Mouse (Mus musculus) spleen, embryonic (tissue): ENCODE data around the gene Kcnn1.

Experiments
- CTCF ChIA-PET: fragments of 350-600 bp; sonication (Branson Sonifier 250); formaldehyde crosslinking; loops from one replicate; lab custom pipeline; 2022; lab: Charles Lee

Kcnn1 gene

GRCm38 (mm10) chr8:70869199-70869571, 6.1 kb upstream of the Kcnn1 start:
- CTCF ChIA-PET = interaction anchor here (0.6 to 2.8 kb wide), 5 partner anchors 17 to 196 kb away, joined by 3 to 12 read pairs (median 3); no protein-coding TSS in a partner anchor

GRCm38 (mm10) chr8:70868559-70869198, 5.6 kb upstream of the Kcnn1 start:
- CTCF ChIA-PET = interaction anchor here (0.6 to 2.8 kb wide), 5 partner anchors 17 to 195 kb away, joined by 3 to 12 read pairs (median 3); no protein-coding TSS in a partner anchor

- CTCF ChIA-PET = no interaction called here
These were observed 3.5 kb upstream of the Kcnn1 start for GRCm38 (mm10) chr8:70866566-70866965.

- CTCF ChIA-PET = no interaction called here
These were observed 3.0 kb upstream of the Kcnn1 start for GRCm38 (mm10) chr8:70866001-70866520.

GRCm38 (mm10) chr8:70865350-70866000, 2.4 kb upstream of the Kcnn1 start:
- CTCF ChIA-PET = no interaction called here

DNA sequence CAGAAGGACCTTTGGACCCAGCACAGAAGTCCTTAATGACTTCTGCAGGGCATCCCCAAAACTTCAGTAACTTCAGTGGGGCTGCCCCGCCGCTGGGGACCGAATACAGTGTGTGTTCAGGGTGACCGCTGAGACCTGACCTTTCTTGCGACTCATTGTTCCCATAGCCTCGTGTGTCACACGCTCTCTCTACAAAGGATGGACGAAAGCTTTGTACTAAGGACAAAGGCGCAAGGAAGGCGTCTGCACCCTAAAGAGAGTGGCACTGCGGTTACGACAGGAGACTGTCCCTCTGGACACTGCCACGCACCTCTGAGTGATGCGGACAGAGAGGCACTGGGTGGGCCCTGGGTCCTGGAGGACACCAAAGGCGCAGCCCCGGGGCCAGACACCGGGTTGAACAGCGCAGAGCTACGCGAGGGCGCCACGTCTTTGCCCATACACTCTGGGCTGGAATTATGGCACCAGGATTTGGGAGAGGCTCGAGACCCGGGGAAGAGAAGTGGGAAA, 1.7 kb upstream of the Kcnn1 start:
- CTCF ChIA-PET = interaction anchor here (0.7 kb wide), 2 partner anchors 168 to 335 kb away, joined by 3 to 6 read pairs; no protein-coding TSS in a partner anchor

DNA sequence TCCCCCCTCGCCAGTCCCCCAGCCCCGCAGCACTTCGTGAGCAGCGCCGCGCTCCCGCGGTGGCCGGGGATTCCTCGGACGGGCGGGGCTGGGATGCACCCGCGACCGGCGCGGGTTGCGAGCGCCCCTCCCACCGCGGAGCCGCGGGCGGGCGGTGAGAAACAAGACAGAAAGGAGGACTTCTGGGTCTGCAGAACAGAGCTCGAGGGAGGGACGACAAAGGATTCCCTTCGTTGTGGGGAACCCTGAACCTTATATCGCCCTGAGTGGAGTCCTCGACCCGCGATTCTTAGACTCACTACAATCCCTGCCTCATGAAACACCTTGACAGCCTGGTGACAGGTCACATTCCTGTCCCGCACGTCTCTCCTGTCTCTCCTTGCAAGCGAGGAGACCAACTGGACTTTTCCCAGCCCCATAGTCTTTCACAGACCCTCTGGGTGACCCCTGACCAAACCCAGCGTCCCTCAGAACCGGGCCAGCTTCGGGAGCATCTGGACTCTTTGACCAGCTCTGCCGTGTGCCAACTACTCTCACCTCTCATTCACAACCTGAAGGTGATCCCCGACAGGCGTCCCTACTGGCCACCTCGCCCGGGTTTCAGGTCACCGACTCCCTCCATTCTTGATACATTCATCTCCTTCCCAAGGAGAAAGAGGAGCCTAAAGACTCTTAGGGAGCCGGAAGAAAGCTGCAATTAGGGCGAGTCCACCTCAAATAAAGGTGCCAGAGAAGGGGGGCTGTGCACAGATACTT, 1.1 kb upstream of the Kcnn1 start:
- CTCF ChIA-PET = interaction anchor here (0.7 kb wide), 2 partner anchors 168 to 335 kb away, joined by 3 to 6 read pairs; no protein-coding TSS in a partner anchor

GRCm38 (mm10) chr8:70857516-70857915, 5.5 kb downstream of the Kcnn1 start:
- CTCF ChIA-PET = interaction anchor here (0.9 kb wide), 1 partner anchor 11 kb away, joined by 3 read pairs; no protein-coding TSS in a partner anchor

- CTCF ChIA-PET = interaction anchor here (0.9 kb wide), 1 partner anchor 10 kb away, joined by 3 read pairs; no protein-coding TSS in a partner anchor
These were observed 6.4 kb downstream of the Kcnn1 start for GRCm38 (mm10) chr8:70856541-70857197.

DNA sequence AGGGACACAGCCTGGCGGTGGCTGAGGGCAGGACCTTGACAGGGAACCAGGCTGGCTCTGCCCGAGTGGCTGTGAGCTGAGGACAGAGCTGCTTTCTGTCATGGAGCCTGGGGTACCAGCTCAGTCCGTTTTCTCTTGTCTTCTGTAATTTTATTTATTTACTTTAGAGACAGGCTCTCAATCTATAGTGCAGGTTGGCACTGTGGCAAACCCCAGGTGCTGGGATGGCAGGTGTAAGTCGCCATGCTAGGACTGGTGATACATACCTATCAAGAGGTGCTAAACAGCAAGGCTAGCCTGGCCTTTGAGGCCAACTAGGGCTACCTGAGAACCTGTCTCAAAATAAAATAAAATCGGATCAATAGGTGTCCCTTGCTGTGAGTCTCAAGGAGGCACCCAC, 7.0 kb downstream of the Kcnn1 start:
- CTCF ChIA-PET = no interaction called here

DNA sequence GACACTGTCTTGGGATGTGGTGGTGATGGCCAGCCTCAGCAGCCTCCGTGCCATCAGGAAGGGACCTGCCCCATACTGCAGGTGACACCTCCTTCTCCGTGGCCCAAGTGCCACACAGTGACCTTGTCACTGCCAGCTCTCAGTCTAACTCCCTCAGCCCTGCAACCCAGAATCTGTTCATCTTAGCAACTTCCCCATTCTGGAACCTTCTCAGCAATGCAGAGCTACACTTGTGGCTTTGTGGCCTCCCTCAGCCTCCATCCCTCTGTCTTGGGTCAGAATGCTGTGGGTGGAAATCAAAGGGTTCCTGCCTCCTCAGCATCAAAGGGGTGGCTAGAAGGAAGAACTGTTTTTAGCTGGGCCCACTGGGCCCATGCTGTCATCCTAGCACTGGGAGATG, 9.2 kb downstream of the Kcnn1 start:
- CTCF ChIA-PET = no interaction called here

DNA sequence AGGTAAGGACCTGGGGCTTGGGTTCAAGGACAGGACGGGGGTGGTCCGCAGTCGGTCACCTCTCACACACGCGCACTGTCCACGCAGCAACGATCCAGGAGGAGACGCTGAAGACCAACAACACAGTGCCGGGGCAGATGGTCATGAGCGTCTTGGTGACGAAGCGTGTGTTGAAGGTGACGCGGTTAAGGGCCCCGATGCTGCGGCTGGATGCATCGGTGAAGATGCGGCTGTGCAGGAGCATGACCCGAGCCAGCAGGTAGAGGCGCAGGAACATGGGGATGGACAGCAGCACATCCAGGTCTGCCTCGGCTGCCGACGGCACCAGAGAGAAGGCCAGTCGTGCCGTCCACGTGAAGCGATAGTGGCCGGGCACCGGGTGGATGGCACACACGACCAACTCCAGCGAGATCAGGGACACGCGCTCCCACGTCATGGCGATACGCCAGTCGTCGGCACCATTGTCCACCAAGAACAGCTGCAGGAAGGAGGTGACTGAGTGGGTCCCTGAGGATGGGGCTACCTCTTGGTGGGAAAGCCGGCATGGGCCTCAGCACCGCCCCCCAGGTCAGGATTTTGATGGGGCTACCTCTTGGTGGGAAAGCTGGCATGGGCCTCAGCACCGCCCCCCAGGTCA, 10.3 kb downstream of the Kcnn1 start:
- CTCF ChIA-PET = interaction anchor here (0.6 to 0.7 kb wide), 2 partner anchors 222 to 290 kb away, joined by 3 to 9 read pairs; no protein-coding TSS in a partner anchor

DNA sequence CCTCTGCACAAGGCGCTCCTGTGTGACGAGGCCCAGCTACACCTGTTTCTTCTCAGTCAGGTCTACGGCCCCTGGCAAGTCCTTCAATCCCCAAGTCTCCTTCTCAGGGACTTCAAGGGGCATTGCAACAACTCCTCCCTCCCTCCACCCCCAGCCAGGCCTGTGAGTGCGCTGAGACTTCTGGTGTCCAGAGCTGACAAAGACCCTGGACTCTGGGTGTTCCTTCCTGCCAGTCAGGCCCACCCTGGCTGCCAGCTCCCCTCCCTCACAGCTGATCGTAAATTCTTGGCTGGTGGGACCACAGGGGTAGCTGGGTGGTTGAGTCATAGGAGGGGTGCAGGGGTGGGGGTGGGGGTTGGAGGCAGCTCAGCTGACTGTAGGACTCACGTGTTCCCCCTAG, 11.2 kb downstream of the Kcnn1 start:
- CTCF ChIA-PET = no interaction called here

GRCm38 (mm10) chr8:70850947-70851346, 12.1 kb downstream of the Kcnn1 start:
- CTCF ChIA-PET = no interaction called here

DNA sequence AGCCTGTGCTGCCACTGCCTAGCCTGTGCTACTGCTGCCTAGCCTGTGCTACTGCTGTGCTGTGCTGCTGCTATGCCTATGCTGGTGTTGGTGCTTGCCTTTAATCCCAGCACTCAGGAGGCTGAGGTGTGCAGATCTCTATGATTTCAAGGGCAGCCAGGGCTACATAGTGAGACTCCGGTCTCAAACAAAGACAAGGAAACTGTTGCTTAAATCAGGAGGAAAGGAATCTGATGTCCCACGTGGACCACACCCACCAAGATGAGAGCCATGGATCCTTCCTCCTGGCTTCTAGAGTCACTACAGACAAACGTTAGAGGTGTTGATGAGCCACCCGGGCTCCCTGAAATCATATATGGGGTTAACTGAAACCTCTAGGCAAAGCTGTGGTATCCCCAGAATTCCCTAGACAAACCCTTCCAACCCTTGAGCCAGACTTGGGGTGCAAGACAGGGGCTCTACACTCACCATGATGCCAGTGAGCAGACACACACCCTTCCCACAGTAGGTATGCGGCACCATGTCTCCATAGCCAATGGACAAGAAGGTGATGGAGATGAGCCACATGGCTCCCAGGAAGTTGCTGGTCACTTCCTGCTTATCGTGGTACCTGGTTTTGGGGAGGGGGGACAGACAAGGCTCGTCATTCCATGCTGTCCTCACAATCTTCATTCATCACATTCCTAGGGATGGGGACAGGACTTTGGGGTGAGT, 12.8 kb downstream of the Kcnn1 start:
- CTCF ChIA-PET = no interaction called here

DNA sequence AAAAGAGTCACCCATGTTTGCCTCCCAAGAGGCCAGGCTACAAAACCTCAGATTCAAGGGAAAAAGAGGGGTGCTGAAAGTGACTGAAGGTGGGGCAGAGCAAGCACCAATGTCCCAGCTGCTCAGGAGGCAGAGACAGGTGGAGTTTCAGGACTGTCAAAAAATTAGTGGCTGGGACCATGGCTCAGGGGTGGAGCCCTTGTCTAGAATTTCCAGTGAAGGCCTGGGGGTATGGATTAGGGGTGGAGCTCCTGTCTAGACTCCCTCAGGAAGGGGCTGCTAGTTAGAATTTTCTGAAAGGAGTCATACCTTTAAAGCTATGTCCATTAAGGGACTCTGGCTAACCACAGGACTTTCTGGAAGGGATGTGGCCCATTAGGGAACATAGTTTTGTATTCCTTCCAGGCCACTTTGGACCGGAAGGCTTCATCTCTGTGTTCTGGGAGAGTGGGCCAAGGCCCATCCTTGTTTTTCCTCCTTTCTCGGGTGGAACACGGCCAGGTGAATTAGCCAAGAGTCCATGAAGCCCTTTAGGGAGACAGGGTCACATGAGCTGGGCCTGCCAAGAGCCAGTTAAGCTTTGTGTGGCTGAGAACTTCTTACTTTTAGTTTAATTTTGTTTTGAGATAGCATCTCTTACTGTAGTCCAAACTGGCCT, 13.6 kb downstream of the Kcnn1 start:
- CTCF ChIA-PET = no interaction called here

DNA sequence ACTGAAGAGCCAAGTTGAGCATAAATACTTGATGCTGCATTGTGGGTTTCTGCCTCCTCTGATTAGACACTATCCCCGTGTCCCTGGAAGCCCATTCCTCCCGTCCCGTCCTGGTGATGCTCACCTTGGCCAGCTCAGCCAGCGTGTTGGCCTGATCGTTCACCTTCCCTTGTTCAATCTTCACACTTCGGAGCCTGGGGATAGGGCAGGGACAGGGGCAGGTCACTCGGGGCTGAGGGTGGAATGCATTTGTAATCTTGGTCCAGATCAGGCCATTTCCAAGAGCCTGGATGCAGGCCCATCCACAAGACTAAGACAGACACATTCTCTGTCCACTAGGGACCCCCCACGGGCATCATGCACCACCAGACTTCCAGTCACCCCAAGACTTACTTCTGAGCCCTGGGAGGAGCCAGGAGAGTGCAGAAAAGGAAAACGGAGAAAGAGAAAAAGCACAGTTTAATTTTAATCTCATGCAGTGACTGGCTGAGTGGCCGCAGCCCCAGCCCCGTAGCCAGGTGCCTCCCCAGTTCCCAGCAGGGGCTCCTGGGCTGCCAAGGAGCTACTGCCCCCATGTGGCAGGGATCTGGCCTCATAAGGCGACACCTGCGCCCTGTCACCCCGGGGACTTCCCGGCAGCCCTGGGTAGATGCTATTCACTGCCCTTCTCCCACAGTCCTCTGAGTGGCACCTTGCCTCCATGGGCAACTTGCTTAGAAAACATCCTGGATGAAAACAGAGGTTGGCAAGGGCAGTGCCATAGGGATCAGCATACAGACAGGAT, 16.5 kb downstream of the Kcnn1 start:
- CTCF ChIA-PET = interaction anchor here (0.6 to 0.7 kb wide), 2 partner anchors 11 to 18 kb away, joined by 3 read pairs; no protein-coding TSS in a partner anchor

DNA sequence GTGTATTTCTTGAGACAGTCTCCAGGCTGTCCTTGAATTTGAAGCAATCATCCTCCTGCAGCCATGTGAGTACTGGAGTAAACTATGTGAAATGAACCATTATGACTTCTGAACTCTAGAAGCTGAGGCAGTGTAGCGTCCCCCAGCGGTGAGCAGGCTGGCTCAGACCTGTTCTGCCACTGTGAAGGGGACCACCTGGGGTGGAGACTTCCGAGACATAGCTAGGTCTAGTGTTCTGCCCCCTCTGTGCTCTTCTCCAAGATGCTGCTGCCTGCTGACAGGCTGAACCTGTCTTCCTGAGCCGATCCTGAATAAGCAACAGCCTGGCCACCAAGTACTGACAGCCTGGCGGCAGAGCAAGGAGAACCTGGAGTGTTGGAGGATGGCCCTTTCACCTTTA, 17.9 kb downstream of the Kcnn1 start:
- CTCF ChIA-PET = interaction anchor here (0.5 to 1.9 kb wide), 7 partner anchors 10 to 114 kb away, joined by 3 to 17 read pairs (median 4); no protein-coding TSS in a partner anchor
